Mouse (Mus musculus): Measurements from ENCODE around the gene Srsf6.
"Not testable (repeated sequence)": the region's sequence is repeated elsewhere in the genome, so short reads cannot be mapped to it uniquely, and the experiment has no call there.

The Srsf6 gene

GRCm38 (mm10) chr2:162931123-162931673, at the start of gene Srsf6:
Srsf6 (plus strand) TSS chr2:162931528.
- DNase-seq (ENCODE audit: low read depth, low spot score): no peak

DNA sequence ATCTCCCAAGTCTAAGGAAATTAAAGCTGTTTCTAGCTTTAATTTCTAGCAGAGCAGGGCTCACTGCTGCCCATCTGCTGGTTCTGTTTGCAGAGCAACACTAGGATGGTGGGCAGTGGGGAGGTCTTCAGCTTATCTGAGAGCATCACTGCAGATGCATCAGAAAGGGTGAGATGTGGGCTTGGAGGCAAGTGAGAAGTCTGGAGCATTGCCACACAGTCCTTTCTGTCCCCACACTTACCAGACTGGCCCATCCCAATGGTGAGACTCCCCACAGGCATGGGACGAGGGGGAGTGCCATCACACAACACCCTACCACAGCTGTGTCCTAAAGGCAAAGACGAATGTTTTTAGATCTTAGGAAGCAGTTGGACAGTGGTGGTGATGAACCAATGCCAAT, 47.2 kb upstream of the Srsf6 start:
- DNase-seq (ENCODE audit: low read depth, low spot score): no peak

DNA sequence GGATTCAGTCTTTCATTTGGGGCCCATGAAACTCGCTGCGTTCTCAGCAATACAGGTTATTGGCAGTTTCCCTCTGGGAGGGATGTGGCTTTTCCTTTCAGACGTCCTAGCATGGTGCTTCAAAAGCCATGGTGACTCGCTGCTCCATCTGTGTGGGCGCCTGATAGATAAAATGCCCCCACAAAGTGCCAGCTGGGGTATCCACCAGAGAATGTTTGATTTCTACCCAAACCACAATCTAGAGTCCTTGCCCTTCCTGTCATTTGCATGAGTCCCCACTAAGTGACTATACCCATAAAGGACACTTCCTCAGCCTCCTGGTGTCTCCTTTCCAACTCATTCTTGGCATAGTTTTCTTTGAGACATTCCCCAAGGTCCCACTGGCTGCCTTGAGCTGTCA, 44.2 kb upstream of the Srsf6 start:
- no peak for DNase-seq (ENCODE audit: low read depth, low spot score)

- no peak for DNase-seq (ENCODE audit: low read depth, low spot score)
These were observed 42.7 kb upstream of the Srsf6 start for GRCm38 (mm10) chr2:162888677-162889076.

DNA sequence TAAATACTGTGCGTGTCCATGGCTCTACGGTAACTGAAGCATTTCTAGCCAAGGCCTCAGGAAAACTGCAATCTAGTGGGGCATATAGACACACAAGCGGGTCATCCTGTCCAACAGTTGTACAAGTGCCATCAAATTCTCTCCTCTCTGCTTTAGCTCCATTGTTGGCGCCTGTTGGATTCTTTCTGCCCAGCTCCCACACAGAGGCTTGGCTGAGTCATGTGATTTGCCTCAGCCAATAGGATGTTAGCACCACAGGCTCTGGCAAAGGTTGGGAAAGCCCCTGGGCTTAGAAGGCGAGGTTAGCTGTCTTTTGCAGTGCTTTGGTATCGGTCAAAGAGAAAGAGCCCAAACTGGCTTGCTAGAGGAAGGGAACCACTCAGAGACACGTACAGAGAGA, 42.1 kb upstream of the Srsf6 start:
- DNase-seq (ENCODE audit: low read depth, low spot score): peak; percentile 36

DNA sequence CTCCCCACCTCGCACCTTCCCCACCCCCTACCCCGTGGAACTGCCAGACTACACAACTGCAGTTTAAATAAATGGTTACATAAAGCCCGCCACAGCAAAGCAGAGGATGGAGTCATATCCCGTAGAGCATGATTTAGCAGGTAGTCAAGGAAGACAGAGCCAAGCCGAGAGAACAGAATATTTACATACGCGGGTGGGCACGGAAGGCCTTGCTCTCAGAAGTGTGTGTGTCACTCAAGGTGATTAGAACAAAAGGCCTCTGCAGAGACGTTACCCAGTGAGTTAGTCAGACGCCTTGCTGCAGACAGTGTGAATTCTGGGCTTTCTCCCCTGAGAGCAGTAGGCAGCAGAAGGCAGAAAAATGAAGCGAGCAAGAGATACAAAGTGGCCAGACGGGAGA, 41.6 kb upstream of the Srsf6 start:
- DNase-seq (ENCODE audit: low read depth, low spot score): no peak

DNA sequence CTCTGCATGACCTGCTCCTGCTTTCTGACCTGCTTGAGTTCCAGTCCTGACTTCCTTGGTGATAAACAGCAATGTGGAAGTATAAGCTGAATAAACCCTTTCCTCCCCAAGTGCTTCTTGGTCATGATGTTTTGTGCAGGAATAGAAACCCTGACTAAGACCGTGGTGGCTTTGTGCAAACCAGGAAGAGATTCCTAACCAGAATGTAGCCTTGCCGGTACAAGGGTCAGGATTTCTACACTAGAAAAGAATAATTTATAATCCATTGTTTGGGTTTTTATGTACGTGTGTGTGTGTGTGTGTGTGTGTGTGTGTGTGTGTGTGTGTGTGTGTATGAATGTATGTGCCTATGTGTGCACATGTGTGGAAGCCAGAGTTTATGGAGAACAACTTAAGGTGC, 38.3 kb upstream of the Srsf6 start:
- DNase-seq (ENCODE audit: low read depth, low spot score): not testable (repeated sequence)

DNA sequence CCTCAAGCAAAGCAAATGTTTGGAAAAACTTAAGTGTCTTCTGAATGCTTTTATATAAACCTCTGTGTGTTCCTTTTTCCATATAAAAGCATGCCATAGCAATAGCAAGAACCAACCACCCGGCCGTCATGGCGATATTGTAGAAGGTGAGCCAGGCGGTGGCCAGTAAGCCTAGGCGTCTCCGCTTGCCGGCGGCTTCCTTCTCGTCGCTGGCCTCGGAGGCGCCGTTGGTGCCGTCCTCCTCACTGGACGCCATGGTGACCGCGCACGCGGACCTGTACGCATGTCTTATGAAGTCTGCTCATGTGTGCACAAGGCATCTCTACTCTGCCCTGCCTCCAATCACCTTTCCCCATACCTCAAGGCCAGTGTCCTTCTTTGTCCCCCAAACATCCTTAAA, 32.1 kb upstream of the Srsf6 start:
- DNase-seq (ENCODE audit: low read depth, low spot score): not testable (repeated sequence)

DNA sequence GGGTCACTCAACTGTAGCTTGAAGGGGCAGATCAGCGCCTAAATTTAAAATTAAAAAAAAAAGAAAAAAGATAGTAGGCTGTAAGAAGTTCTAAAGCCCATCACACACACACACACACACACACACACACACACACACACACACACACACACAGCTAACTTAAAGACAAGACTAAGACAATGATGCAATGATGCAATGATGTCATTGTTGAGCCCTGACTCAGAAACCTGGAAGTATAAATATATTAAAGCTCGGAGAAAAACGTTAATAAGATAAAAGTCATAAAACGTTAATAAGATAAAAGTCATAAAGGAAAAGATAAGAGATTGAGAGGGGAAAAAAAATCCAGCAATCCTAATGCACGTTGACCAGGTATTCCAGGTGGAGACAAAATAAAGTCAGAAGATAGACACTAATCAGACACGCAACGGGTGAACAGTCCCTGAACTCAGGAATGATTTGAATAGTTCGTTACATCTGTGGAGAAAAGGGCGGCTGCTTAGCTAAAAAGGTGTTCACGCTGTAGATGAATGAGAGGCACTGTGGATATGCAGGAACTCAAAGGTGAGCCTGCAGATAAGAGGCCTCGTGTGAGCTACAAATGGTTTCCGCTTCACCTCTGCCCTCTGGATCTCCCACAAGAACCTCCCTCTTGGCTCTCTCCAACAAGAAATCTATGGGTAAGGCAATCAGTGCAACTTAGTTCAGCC, 31.3 kb upstream of the Srsf6 start:
- DNase-seq (ENCODE audit: low read depth, low spot score): no peak

DNA sequence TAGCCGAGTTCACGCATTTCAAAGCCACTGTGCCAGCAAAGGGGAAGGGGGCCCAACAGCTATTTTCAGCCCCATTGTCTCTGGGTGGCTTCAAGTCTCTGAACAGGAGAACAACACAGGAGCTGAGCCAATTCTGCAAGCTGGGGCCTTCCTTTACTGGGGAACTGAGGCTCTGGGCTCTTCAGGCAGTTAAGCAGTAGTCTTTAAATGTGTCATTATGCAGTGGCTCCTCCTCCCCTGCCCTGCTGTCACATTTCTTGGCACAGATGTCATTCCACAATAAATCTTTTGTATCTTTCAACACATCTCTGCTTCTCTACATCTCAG, 30.8 kb upstream of the Srsf6 start:
- no peak for DNase-seq (ENCODE audit: low read depth, low spot score)

- no peak for DNase-seq (ENCODE audit: low read depth, low spot score)
These were observed 25.4 kb upstream of the Srsf6 start for GRCm38 (mm10) chr2:162905902-162906301.

GRCm38 (mm10) chr2:162908052-162908491, 23.3 kb upstream of the Srsf6 start:
- DNase-seq (ENCODE audit: low read depth, low spot score): no peak

DNA sequence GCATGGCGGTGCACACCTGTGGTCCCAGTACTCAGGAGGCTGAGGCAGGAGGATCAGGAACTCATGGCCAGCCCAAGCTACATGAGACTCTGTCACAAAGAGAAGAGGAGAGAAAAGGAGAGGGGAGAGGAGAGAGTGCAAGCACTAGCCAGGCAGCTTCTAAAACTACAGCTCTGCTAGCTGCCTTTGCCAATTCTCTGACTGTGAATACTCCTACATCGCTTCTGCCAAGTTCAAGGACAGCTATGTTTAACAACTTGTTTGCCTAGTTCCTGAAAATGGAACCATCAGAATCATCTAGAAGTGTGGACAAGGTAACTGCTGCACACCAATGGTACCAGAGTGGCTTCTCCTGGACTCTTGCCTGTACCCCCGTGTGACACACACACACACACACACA, 17.3 kb upstream of the Srsf6 start:
- DNase-seq (ENCODE audit: low read depth, low spot score): no peak

DNA sequence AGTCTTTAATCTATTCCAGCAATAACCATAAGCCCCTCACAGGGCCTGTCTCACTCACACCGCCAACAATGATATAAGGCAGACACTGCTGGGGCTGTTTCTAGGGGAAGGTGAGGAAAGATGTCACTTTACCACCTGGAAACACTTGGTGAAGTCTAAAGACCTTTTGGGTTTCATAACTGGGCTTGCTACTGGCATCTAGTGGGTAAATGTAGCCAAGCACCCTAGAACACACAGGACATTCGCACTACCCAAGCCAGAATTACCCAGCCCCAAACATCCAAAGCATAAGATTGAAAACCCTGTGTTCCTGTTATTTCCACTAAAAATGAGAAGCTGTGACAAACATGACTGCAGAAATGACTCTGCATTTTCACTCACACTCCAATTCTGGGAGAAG, 16.8 kb upstream of the Srsf6 start:
- no peak for DNase-seq (ENCODE audit: low read depth, low spot score)

DNA sequence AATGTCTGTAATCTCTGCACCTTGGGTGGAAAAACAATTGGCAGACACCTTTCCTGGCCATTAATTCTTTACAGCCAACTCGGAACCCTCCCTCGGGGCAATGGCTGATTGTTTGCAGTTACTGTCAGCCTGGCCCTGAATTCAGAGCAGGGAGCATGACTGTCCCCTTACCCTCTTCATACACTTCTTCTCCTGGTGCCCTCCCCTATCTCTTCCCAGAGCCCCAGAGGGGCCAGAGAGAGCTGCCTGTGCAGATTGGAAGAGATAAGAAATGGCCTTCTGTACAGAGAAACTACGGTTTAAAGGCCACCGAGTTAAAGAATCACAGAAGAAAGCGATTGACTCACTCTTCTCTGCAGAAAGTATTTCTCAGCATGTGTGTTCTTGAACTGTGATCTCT, 11.4 kb upstream of the Srsf6 start:
- DNase-seq (ENCODE audit: low read depth, low spot score): no peak

DNA sequence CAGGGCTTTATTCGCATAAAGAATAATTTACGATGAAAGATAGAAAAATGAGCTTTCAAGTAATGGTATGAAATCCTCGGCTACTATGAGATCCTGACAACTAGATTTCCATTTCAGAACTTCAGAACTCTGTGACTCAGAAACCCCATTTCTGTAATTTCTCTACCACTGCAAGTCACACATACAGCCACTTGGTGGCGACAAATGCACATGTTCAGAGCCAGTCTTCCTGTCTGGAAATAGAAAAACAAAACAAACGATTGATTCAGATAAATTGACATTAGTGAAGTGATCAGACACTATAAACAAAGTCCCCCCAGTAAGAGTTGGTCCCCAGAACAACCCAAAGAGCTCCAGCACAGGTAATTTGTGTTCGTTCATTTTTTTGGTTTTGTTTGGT, 9.1 kb upstream of the Srsf6 start:
- DNase-seq (ENCODE audit: low read depth, low spot score): no peak

DNA sequence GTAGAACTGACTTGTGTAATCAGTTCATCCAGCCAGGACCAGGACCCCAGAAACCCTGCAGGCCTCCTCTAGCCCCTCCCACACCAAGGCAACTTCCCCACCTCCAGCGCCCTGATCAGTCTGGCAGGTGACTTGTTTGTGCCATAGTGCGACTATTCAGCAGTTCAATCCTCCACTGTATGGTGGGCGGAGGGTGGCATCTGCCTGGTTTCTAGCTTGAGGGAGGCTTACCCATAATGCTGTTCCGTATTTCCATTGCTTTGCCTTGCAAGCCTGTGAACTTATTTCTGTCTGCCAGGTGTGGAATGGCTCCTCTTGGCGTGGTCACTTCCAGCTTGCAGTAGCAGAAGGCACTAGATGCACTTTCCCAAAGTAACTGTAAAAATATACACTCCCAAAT, 8.5 kb upstream of the Srsf6 start:
- DNase-seq (ENCODE audit: low read depth, low spot score): no peak

DNA sequence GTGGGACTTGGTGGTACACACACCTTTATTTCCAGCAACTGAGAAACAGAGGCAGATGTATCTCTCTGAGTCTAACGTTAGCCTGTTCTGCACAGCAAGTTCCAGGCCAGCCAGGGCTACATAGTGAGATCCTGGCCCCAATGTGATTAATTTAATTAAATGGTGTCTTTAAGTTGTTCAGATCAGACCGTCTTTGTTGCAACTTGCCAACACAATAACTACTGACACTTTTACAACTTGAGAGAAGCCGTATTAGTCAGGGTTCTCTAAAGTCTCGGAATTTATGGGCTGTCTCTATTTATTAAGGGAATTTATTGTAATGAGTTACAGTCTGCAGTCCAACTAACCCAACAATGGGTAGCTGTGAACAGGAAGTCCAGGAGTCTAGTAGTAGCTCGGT, 7.2 kb upstream of the Srsf6 start:
- DNase-seq (ENCODE audit: low read depth, low spot score): no peak

- no peak for DNase-seq (ENCODE audit: low read depth, low spot score)
These were observed 3.3 kb upstream of the Srsf6 start for GRCm38 (mm10) chr2:162927918-162928585.

DNA sequence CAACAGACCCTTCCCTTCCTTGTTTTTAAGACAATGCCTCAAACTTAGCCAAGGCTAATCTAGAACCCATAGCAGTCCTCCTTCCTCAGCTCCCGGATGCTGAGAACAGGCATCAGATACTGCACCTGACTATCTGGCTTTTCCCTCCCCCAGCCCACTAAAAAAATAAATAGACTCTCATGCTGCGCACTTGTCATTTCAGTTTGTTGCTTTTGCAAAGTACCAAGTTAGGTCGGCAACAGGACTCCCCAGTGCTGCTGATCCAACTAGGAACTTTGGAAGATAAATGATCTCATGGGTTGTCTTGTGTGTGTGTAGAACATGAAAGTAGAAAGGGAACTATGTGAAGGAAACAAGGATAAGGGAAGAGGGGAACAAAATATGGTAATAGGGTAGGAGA, 1.6 kb upstream of the Srsf6 start:
- DNase-seq (ENCODE audit: low read depth, low spot score): no peak

DNA sequence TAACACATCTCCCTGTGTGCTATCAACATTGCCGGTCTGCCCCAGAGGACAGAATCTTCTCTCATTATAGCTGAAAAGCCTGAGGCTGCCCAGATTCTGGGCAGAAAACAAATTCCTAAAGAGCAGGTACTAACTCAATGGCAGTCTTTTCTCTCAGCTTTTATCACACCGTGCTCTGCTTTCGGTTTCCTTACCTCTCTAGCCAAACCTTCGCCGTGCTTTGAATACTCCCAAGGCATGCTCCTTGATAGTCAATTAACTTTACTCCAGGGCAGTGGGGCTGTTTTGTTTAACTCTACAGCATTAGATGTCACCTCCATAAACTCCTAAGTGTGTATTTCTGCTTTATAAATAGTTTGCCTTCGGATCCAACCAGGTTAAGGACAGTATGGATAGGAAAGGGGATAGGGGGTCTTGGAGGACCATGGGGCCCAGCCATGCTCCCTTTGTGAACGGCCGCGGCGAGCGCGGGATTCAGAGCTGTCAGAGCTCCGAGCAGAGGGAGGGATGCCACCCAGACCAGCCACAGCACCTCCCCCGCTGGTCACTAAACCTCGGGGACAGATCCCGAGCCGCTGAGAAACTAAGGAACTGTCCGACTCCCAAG, 709 bp upstream of the Srsf6 start:
- no peak for DNase-seq (ENCODE audit: low read depth, low spot score)

DNA sequence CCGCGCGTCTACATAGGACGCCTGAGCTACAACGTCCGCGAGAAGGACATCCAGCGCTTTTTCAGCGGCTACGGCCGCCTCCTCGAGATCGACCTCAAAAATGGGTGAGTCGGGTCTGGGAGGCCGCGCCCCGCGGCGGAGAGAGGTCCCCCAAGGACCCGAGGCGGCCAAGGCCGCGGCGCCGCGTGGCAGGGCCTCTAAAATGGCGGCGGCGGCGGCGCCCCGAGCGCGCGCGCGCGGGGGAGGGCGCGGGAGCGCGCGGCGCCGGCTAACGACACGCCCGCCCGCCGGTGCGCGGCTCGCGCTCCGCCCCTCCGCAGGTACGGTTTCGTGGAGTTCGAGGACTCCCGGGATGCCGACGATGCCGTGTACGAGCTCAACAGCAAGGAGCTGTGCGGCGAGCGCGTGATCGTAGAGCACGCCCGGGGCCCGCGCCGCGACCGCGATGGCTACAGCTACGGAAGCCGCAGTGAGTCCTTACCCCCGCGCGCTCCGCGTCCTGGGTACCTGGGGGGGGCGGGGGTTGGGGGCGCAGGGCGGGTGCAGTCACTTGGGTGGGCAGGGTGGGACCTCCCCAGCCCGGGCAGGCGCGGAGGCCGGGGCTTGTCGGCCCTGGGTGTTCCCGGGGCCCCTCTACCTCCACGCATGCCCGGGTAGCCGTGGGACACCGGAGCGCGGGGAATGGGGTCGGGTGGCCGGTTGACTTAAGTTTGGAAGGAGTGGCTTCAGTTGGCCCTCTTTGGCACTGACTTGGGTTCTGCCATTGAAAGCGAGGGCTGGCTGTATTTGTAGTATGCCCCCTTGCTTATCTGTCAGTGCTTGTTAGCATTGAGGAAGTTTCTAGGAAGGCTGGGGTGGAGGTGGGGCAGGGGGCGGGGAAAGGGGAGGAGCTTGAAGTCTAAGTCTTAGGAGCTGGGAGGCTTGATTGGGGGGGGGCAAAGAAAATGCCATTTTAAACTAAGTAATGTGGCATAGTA, 634 bp downstream of the Srsf6 start:
- DNase-seq (ENCODE audit: low read depth, low spot score): no peak
